Comparison of ENCODE assay signal across 27 mouse cellular contexts in genomic region chr2:167037710-167038109, GRCm38 (mm10). TPM values are rescaled to one million over a fixed set of nuclear protein-coding genes. Genes with fewer than 3 reads are reported as not detected.
DNase-seq lines count a peak whose midpoint lies in the region; ATAC-seq and TF ChIP-seq lines count a peak whose summit lies in the region.
"Had no signal": no experiment of that assay in that cellular context is flagged by ENCODE, and none has a peak within 500 bp of the region (broad histone marks: within the 10 kb centered on the region; RNA-seq: fewer than 3 reads in every experiment).

No protein-coding gene starts in this region.

- peak; percentile 29 for DNase-seq in cerebellum, adult 9-11 months
- DNase-seq in cerebellum, adult 2 months, result no peak
- no peak for DNase-seq in frontal cortex, postnatal 10 days (ENCODE audit: low spot score in 2 of 2)
- no peak for DNase-seq in liver, embryonic 13.5 days
- no peak for DNase-seq in liver, embryonic 11.5 days (ENCODE audit: low spot score)
- no peak for DNase-seq in testis, postnatal 14 days (ENCODE audit: low spot score)
- DNase-seq: adrenal gland, adult 8-10 months; heart, postnatal 14 days; kidney, adult 11 months; kidney, postnatal 36 days; lung, adult 18-20 months; lung, postnatal 4 days; spleen, adult 18-20 months; thymus, postnatal 4 days had no signal

- no peaks in the 10 kb centered on the region for H3K27me3 ChIP-seq in cerebellum, adult 2 months (ENCODE audit: control insufficient read depth, insufficient read depth, low read length)
- H3K27me3 ChIP-seq in liver, embryonic 13.5 days, result no peaks in the 10 kb centered on the region
- no peaks in the 10 kb centered on the region for H3K27me3 ChIP-seq in liver, embryonic 11.5 days (replicated peaks; ENCODE audit: control insufficient read depth, insufficient read depth, low read length)
- H3K27me3 ChIP-seq: forebrain, embryonic 15.5 days; heart, embryonic 13.5 days; hindbrain, embryonic 15.5 days; megakaryocyte, embryonic 14.5 days; midbrain, embryonic 12.5 days; neural tube, embryonic 15.5 days had no signal

- H3K4me2 ChIP-seq in liver, embryonic 13.5 days, result no peak overlapping the region
- H3K4me2 ChIP-seq in liver, embryonic 11.5 days, result no peak overlapping the region
- H3K4me2 ChIP-seq: forebrain, embryonic 15.5 days; heart, embryonic 13.5 days; hindbrain, embryonic 15.5 days; midbrain, embryonic 12.5 days; neural tube, embryonic 15.5 days had no signal

- peaks cover 20% of the 10 kb centered on the region for H3K4me1 ChIP-seq in cerebellum, adult 2 months (ENCODE audit: control insufficient read depth, insufficient read depth, low read length)
- peaks cover 48% of the 10 kb centered on the region for H3K4me1 ChIP-seq in liver, embryonic 13.5 days (replicated peaks)
- peaks cover 20% of the 10 kb centered on the region for H3K4me1 ChIP-seq in liver, embryonic 11.5 days (replicated peaks; ENCODE audit: control insufficient read depth, insufficient read depth, low read length)
- H3K4me1 ChIP-seq: forebrain, embryonic 15.5 days; hindbrain, embryonic 10.5 days; hindbrain, embryonic 15.5 days; megakaryocyte, embryonic 14.5 days; midbrain, embryonic 12.5 days; neural tube, embryonic 15.5 days had no signal

- no peak overlapping the region for H3K27ac ChIP-seq in cerebellum, adult 2 months (ENCODE audit: insufficient read depth, low read length)
- peak overlapping the region; percentile 83; the same call in 1 of the 2 replicates for H3K27ac ChIP-seq in liver, embryonic 13.5 days
- H3K27ac ChIP-seq in liver, embryonic 11.5 days (ENCODE audit: low read depth, low read length), result no peak overlapping the region
- H3K27ac ChIP-seq: forebrain, embryonic 15.5 days; heart, embryonic 13.5 days; hindbrain, embryonic 10.5 days; hindbrain, embryonic 15.5 days; layer of hippocampus, adult 2 months; left cerebral cortex, adult 2 months; midbrain, embryonic 12.5 days; neural tube, embryonic 15.5 days had no signal

- TF ChIP-seq POLR2A in cerebellum, adult 2 months (IDR thresholded peaks at IDR 0.05; ENCODE audit: borderline replicate concordance, insufficient read depth, low read length), result no peak

- TF ChIP-seq CTCF in cerebellum, adult 2 months (IDR thresholded peaks at IDR 0.05; ENCODE audit: borderline replicate concordance, insufficient read depth, low read depth, low read length), result no peak

- no peak overlapping the region for H3K4me3 ChIP-seq in cerebellum, adult 2 months (replicated peaks; ENCODE audit: insufficient read depth, low read depth, low read length)
- H3K4me3 ChIP-seq in liver, embryonic 13.5 days (replicated peaks), result no peak overlapping the region
- H3K4me3 ChIP-seq in liver, embryonic 11.5 days (ENCODE audit: low read depth, low read length), result no peak overlapping the region
- H3K4me3 ChIP-seq: forebrain, embryonic 15.5 days; heart, embryonic 13.5 days; hindbrain, embryonic 10.5 days; hindbrain, embryonic 15.5 days; layer of hippocampus, adult 2 months; left cerebral cortex, adult 2 months; megakaryocyte, embryonic 14.5 days; midbrain, embryonic 12.5 days; neural tube, embryonic 15.5 days had no signal

- ATAC-seq in frontal cortex, adult (ENCODE audit: low TSS enrichment), result peak; percentile 34
- ATAC-seq in liver, embryonic 13.5 days (ENCODE audit: low read depth), result no peak
- ATAC-seq in liver, embryonic 11.5 days (replicated peaks; ENCODE audit: low FRiP score), result no peak
- ATAC-seq: forebrain, embryonic 15.5 days; inflammation-experienced regulatory T-cells, adult 6 months; lung, postnatal 0 days had no signal

- H3K9me3 ChIP-seq in liver, embryonic 13.5 days (replicated peaks), result no peaks in the 10 kb centered on the region
- H3K9me3 ChIP-seq in liver, embryonic 11.5 days (ENCODE audit: control insufficient read depth, low read length), result no peaks in the 10 kb centered on the region
- H3K9me3 ChIP-seq: forebrain, embryonic 15.5 days; G1E; heart, embryonic 13.5 days; hindbrain, embryonic 10.5 days; hindbrain, embryonic 15.5 days; megakaryocyte, embryonic 14.5 days; midbrain, embryonic 12.5 days; neural tube, embryonic 15.5 days had no signal

- WGBS in cerebellum, adult 2 months, result 42% methylated on average over 12 of the region's 12 CpGs
- 94% methylated on average over 12 of the region's 12 CpGs for WGBS in liver, embryonic 13.5 days (ENCODE audit: insufficient replicate concordance)
- 96% methylated on average over 12 of the region's 12 CpGs for WGBS in liver, embryonic 11.5 days

- H3K36me3 ChIP-seq in liver, embryonic 13.5 days, result peaks cover 100% of the 10 kb centered on the region
- H3K36me3 ChIP-seq in liver, embryonic 11.5 days (ENCODE audit: control insufficient read depth, insufficient read depth, low read length), result peaks cover 65% of the 10 kb centered on the region

- H3K9ac ChIP-seq in liver, embryonic 13.5 days, result no peak overlapping the region
- H3K9ac ChIP-seq in liver, embryonic 11.5 days (ENCODE audit: low read depth, low read length), result no peak overlapping the region
- H3K9ac ChIP-seq: forebrain, embryonic 15.5 days; heart, embryonic 13.5 days; hindbrain, embryonic 15.5 days; midbrain, embryonic 12.5 days; neural tube, embryonic 15.5 days had no signal

RNA-seq across cellular contexts. Expression of gene Ddx27, which starts 22.7 kb away (rescaled TPM):
- 33.5 TPM in 2 replicates for polyA plus RNA-seq in cerebellum, adult 2 months (2012; rRNA removed)
- 53.6 and 59.5 TPM in 2 replicates for polyA plus RNA-seq in liver, embryonic 13.5 days (2015; fragmentation: Nextera tagmentation; extraction: Ambion mirVana)
- polyA plus RNA-seq in liver, embryonic 11.5 days (2014; fragmentation: Nextera tagmentation; extraction: Ambion mirVana), result 102 and 103 TPM in 2 replicates

RNA-seq across cellular contexts. Expression of gene Znfx1, which starts 25.1 kb away (rescaled TPM):
- 25.4 and 25.9 TPM in 2 replicates for polyA plus RNA-seq in cerebellum, adult 2 months (2012; rRNA removed)
- polyA plus RNA-seq in liver, embryonic 13.5 days (2015; fragmentation: Nextera tagmentation; extraction: Ambion mirVana), result 7.0 and 8.2 TPM in 2 replicates
- 10.1 and 11.2 TPM in 2 replicates for polyA plus RNA-seq in liver, embryonic 11.5 days (2014; fragmentation: Nextera tagmentation; extraction: Ambion mirVana)

RNA-seq across cellular contexts. Expression of gene Stau1, which starts 41.6 kb away (rescaled TPM):
- 52.2 and 54.9 TPM in 2 replicates for polyA plus RNA-seq in cerebellum, adult 2 months (2012; rRNA removed)
- polyA plus RNA-seq in liver, embryonic 13.5 days (2015; fragmentation: Nextera tagmentation; extraction: Ambion mirVana), result 24.2 and 33.2 TPM in 2 replicates
- 57.1 and 59.5 TPM in 2 replicates for polyA plus RNA-seq in liver, embryonic 11.5 days (2014; fragmentation: Nextera tagmentation; extraction: Ambion mirVana)
